Mouse (Mus musculus) forebrain, embryonic 11.5 days (tissue): ENCODE measurements at regions not wholly inside any gene's neighbourhood (a gene's known extent, or its start where the extent isn't known, plus 50 kb on each side); places are given as distances from the start of the nearest gene placed in this dataset.
"Not testable (repeated sequence)": the region's sequence is repeated elsewhere in the genome, so short reads cannot be mapped to it uniquely, and the experiment has no call there.

Source experiments
- ATAC-seq: fragments of 200-750 bp; cut with Nextera tagmentation; replicated peaks from 2 replicates; pipeline ENCODE4 v1.8.0; 2017; ENCODE audit warnings: moderate TSS enrichment; ENCODE audit not compliant: low FRiP score
- DNase-seq: peaks from one replicate; pipeline ENCODE4 v3.0.0-alpha.2; 2017; ENCODE audit warnings: low spot score
- H3K27ac ChIP-seq: fragments of 300-500 bp; sonication (generic); 2 replicates; pipeline ENCODE4 v1.5.1; 2014; ENCODE audit warnings: low read depth, low read length
- H3K27me3 ChIP-seq: fragments of 300-500 bp; sonication (generic); 2 replicates; pipeline ENCODE4 v1.6.1; 2014; ENCODE audit warnings: mild to moderate bottlenecking, low read length, mixed read lengths; ENCODE audit not compliant: control insufficient read depth, insufficient read depth
- H3K36me3 ChIP-seq: fragments of 300-500 bp; sonication (generic); 2 replicates; pipeline ENCODE4 v1.6.1; 2014; ENCODE audit warnings: mild to moderate bottlenecking, low read length, moderate library complexity, mixed read lengths; ENCODE audit not compliant: control insufficient read depth, insufficient read depth
- H3K4me1 ChIP-seq: fragments of 300-500 bp; sonication (generic); replicated peaks from 2 replicates; pipeline ENCODE4 v1.6.1; 2014; ENCODE audit warnings: low read length, mixed read lengths; ENCODE audit not compliant: control insufficient read depth, insufficient read depth
- H3K4me2 ChIP-seq: fragments of 300-500 bp; sonication (generic); 2 replicates; pipeline ENCODE4 v1.6.1; 2014; ENCODE audit warnings: low read depth, mild to moderate bottlenecking, low read length, moderate library complexity, mixed read lengths; ENCODE audit not compliant: severe bottlenecking
- H3K4me3 ChIP-seq: fragments of 300-500 bp; sonication (generic); 2 replicates; pipeline ENCODE4 v1.5.1; 2014; ENCODE audit warnings: low read depth, low read length
- H3K9ac ChIP-seq: fragments of 300-500 bp; sonication (generic); 2 replicates; pipeline ENCODE4 v1.6.1; 2014; ENCODE audit warnings: low read length
- H3K9me3 ChIP-seq: fragments of 300-500 bp; sonication (generic); 2 replicates; pipeline ENCODE4 v1.6.1; 2016; ENCODE audit warnings: low read length, mixed read lengths; ENCODE audit not compliant: control insufficient read depth
- WGBS: fragments of 180-500 bp; shearing (Covaris S2); extraction: QIAGEN DNeasy Blood & Tissue Kit; methylation state at CpG from one replicate; pipeline ENCODE4 v1.1.7; 2014; 5-methylcytosine and 5-hydroxymethylcytosine counted together

GRCm38 (mm10) chr9:88260072-88260635, 66.8 kb upstream of the Nt5e start:
- H3K4me2 ChIP-seq: no peak overlapping the region

DNA sequence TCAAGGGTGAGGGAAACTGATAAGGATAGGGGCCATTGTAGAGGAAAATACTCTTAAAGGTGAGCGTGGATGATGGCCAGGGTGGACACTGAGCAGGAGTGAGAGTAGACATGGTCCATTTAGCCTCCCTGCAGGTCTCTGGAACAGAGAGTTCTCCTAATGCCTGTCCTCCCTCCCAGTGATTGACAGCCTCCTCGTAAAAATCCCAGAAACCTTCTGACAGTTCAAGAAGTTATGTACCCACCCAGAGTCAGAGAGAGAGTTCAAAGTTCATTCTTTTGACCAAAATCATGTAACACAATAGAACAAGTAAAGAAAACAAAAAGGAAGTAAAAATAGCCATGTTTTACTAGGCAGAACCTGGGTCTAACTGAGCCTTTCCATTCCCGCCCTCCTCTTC, 64.5 kb upstream of the Nt5e start:
- H3K36me3 ChIP-seq: no peaks in the 10 kb centered on the region
- ATAC-seq (no peak), DNase-seq (no peak)
- no peak overlapping the region for H3K9ac ChIP-seq
- WGBS: 77% methylated on average over 3 of the region's 3 CpGs
- H3K27ac ChIP-seq: no peak overlapping the region
- no peak overlapping the region for H3K4me2 ChIP-seq
- H3K9me3 ChIP-seq: no peaks in the 10 kb centered on the region
- no peaks in the 10 kb centered on the region for H3K27me3 ChIP-seq
- no peak overlapping the region for H3K4me3 ChIP-seq
- no peaks in the 10 kb centered on the region for H3K4me1 ChIP-seq

More at GRCm38 (mm10) chr9:88260072-88260635, 66.8 kb upstream of the Nt5e start:
- Histone ChIP-seq H3K9me3 (no peaks in the 10 kb centered on the region), H3K4me3 (no peak overlapping the region), H3K27me3 (no peaks in the 10 kb centered on the region), H3K9ac (no peak overlapping the region), H3K4me1 (no peaks in the 10 kb centered on the region), H3K36me3 (no peaks in the 10 kb centered on the region), H3K27ac (no peak overlapping the region)
- no peak for ATAC-seq
- DNase-seq: no peak
- WGBS: 82% methylated on average over 2 of the region's 2 CpGs

DNA sequence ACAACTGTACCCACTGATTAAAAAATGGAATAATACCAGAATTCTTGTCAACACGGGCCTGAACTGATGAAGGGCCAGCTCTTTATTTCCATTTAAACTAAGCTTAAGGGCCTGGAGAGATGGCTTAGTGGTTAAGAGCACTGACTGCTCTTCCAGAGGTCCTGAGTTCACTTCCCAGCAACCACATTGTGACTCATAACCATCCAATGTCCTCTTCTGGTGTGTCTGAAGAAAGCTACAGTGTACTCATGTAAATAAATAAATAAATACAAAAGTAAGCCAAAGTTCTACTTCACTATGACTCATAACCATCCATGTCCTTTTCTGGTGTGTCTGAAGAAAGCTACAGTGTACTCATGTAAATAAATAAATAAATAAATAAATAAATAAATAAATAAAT, 60.7 kb upstream of the Nt5e start:
- H3K4me2 ChIP-seq, H3K36me3 ChIP-seq, H3K27me3 ChIP-seq, H3K4me3 ChIP-seq, H3K4me1 ChIP-seq, ATAC-seq, DNase-seq, H3K27ac ChIP-seq, H3K9ac ChIP-seq, H3K9me3 ChIP-seq: not testable (repeated sequence)
- 78% methylated on average over 1 of the region's 1 CpGs for WGBS

- Histone ChIP-seq H3K9me3 (no peaks in the 10 kb centered on the region), H3K27ac (no peak overlapping the region), H3K27me3 (no peaks in the 10 kb centered on the region), H3K4me2 (no peak overlapping the region), H3K4me3 (no peak overlapping the region), H3K9ac (no peak overlapping the region), H3K4me1 (no peaks in the 10 kb centered on the region), H3K36me3 (no peaks in the 10 kb centered on the region)
- ATAC-seq (no peak), DNase-seq (no peak)
- 86% methylated on average over 2 of the region's 2 CpGs for WGBS
Observed at GRCm38 (mm10) chr9:88268811-88269210, 58.2 kb upstream of the Nt5e start.

GRCm38 (mm10) chr9:88269216-88269615, 57.8 kb upstream of the Nt5e start:
- Histone ChIP-seq H3K4me2 (no peak overlapping the region), H3K27ac (no peak overlapping the region), H3K4me3 (no peak overlapping the region), H3K4me1 (no peaks in the 10 kb centered on the region), H3K27me3 (no peaks in the 10 kb centered on the region), H3K9ac (no peak overlapping the region), H3K9me3 (no peaks in the 10 kb centered on the region), H3K36me3 (no peaks in the 10 kb centered on the region)
- no peak for ATAC-seq
- 90% methylated on average over 5 of the region's 5 CpGs for WGBS
- DNase-seq: no peak

- H3K9ac ChIP-seq: no peak overlapping the region
- H3K9me3 ChIP-seq: no peaks in the 10 kb centered on the region
- DNase-seq: no peak
- H3K27ac ChIP-seq: no peak overlapping the region
- H3K27me3 ChIP-seq: no peaks in the 10 kb centered on the region
- H3K36me3 ChIP-seq: no peaks in the 10 kb centered on the region
- no peak overlapping the region for H3K4me3 ChIP-seq
- ATAC-seq: no peak
- WGBS: 93% methylated on average over 1 of the region's 1 CpGs
- H3K4me2 ChIP-seq: no peak overlapping the region
- H3K4me1 ChIP-seq: no peaks in the 10 kb centered on the region
Observed at GRCm38 (mm10) chr9:88270836-88271235, 56.2 kb upstream of the Nt5e start.

DNA sequence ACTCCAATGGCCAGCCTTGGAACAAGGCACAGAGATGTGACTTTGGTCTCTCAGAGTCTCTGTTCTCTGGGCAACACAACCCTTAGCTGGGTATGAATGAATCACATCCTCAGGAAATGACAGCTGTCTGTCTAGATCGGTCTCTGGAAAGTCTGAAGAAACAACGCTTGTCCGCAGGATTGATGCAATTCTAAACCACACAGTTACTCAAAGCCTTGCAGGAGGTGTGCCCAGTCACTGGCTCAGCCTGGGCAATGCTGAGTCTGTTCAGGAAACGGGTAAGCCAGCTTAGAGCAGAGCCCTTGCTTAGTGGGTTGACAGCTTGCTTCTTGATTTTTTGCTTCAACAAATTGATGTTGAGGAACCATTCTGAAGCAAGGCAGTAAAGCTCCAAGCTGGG, 53.7 kb upstream of the Nt5e start:
- WGBS: 90% methylated on average over 4 of the region's 4 CpGs
- H3K9ac ChIP-seq: no peak overlapping the region
- no peak overlapping the region for H3K4me2 ChIP-seq

GRCm38 (mm10) chr9:88274040-88274439, 53.0 kb upstream of the Nt5e start:
- Histone ChIP-seq H3K27ac (no peak overlapping the region), H3K36me3 (no peaks in the 10 kb centered on the region), H3K4me2 (no peak overlapping the region), H3K27me3 (no peaks in the 10 kb centered on the region), H3K9ac (no peak overlapping the region), H3K4me1 (no peaks in the 10 kb centered on the region), H3K9me3 (no peaks in the 10 kb centered on the region), H3K4me3 (no peak overlapping the region)
- ATAC-seq (no peak), DNase-seq (no peak)

More for the DNA sequence above, 53.7 kb upstream of the Nt5e start:
- Histone ChIP-seq H3K36me3 (no peaks in the 10 kb centered on the region), H3K27ac (no peak overlapping the region), H3K4me3 (no peak overlapping the region), H3K27me3 (no peaks in the 10 kb centered on the region), H3K4me1 (no peaks in the 10 kb centered on the region), H3K9me3 (no peaks in the 10 kb centered on the region)
- DNase-seq: no peak
- ATAC-seq: no peak

- Histone ChIP-seq H3K4me2 (no peak overlapping the region), H3K36me3 (no peaks in the 10 kb centered on the region), H3K9me3 (no peaks in the 10 kb centered on the region), H3K4me1 (no peaks in the 10 kb centered on the region), H3K27me3 (no peaks in the 10 kb centered on the region), H3K4me3 (no peak overlapping the region), H3K27ac (no peak overlapping the region), H3K9ac (no peak overlapping the region)
- no peak for DNase-seq
- 81% methylated on average over 3 of the region's 3 CpGs for WGBS
- no peak for ATAC-seq
Observed at GRCm38 (mm10) chr9:88274681-88275336, 52.2 kb upstream of the Nt5e start.
